Mouse (Mus musculus) thymus, postnatal 14 days (tissue): ENCODE measurements around the gene Vmn1r72.
"Not testable (repeated sequence)": the region's sequence is repeated elsewhere in the genome, so short reads cannot be mapped to it uniquely, and the experiment has no call there.

Experiments
- DNase-seq: peaks from one replicate; pipeline ENCODE4 v3.0.0; 2021

Gene Vmn1r72

GRCm38 (mm10) chr7:11680047-11680446 is at the start of gene Vmn1r72:
Gene Vmn1r72 (minus strand): TSS chr7:11680147.
- DNase-seq = not testable (repeated sequence)

- DNase-seq = peak; percentile 2
Measured at GRCm38 (mm10) chr7:11617082-11617481, 62.9 kb downstream of the Vmn1r72 start.
